Mouse (Mus musculus): Measurements from ENCODE around the gene Cnmd. TPM values are rescaled to one million over a fixed set of nuclear protein-coding genes. Genes with fewer than 3 reads are reported as not detected.

Cnmd gene
- total and polyA plus RNA-seq, 3 experiments, result not detected

DNA sequence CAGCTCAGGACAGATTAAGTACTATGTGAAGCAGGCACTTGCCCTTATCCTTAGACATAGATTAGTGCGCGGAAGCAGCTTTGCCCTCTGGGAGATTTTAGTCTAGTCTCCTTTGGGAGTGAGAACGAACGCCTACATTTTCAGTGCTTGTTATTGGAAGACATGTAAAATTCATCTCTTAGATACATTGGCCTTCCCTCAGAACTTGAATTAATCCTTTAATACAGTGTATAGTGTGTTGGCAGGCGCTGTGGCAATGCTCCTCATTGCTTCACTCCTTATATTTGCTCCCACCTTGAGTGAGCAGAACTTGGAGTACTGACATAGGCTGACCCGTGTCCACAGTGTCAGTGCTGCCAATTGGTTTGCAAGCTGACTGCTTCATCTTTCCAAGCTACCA lies 53.7 kb downstream of the Cnmd start:
- H3K36me3 ChIP-seq (ENCODE audit: control insufficient read depth in 1 of 2, insufficient read depth in 2 of 2, low read length in 2 of 2), result peaks cover 0 to 70% of the 10 kb centered on the region in 2 experiments; a peak in 2 of 4 replicates
- H3K4me3 ChIP-seq (ENCODE audit: control insufficient read depth in 1 of 2, insufficient read depth in 1 of 2, low read depth in 2 of 2, low read length in 2 of 2), result no peak overlapping the region
- no peak overlapping the region for H3K27ac ChIP-seq (ENCODE audit: control insufficient read depth, low read depth, low read length)
- no peak for TF ChIP-seq TCF12 (IDR thresholded peaks at IDR 0.05; ENCODE audit: low read depth, low read length)
- DNase-seq (ENCODE audit: low read depth, low spot score), result no peak
- H3K4me1 ChIP-seq (ENCODE audit: control insufficient read depth in 1 of 2, insufficient read depth in 2 of 2, low read length in 2 of 2), result no peaks in the 10 kb centered on the region
- H3K9me3 ChIP-seq (replicated peaks; ENCODE audit: insufficient read depth, low read length), result no peaks in the 10 kb centered on the region
- H3K27me3 ChIP-seq (ENCODE audit: control insufficient read depth in 1 of 2, insufficient read depth in 2 of 2, low read length in 2 of 2), result no peaks in the 10 kb centered on the region
- no peaks in the 10 kb centered on the region for H3K79me2 ChIP-seq (ENCODE audit: control insufficient read depth, insufficient read depth, low read length, poor library complexity)
- no peak overlapping the region for H3K9ac ChIP-seq (ENCODE audit: control insufficient read depth, low read depth, low read length, poor library complexity, severe bottlenecking)

DNA sequence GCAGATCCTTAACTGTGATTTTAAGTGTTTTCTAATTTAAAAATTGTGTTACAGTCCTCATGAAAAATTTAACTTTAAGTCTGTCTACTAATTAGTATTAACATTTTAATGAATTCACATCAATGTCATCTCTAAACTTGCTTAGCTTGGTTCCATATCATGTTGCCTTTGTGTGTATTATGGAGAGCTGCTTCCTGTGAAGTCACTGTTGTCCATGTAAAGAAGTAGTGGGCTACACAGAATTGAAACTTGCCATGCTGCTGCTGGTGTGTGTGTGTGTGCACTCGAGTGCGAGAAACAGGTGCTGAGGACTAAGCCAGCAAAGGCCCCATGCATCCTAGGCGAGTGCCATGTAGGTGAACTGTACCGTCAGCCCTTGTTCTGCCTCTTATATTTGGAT lies 54.6 kb downstream of the Cnmd start:
- no peak overlapping the region for H3K4me3 ChIP-seq (ENCODE audit: control insufficient read depth in 1 of 2, insufficient read depth in 1 of 2, low read depth in 2 of 2, low read length in 2 of 2)
- H3K9ac ChIP-seq (ENCODE audit: control insufficient read depth, low read depth, low read length, poor library complexity, severe bottlenecking), result no peak overlapping the region
- H3K36me3 ChIP-seq (ENCODE audit: control insufficient read depth in 1 of 2, insufficient read depth in 2 of 2, low read length in 2 of 2), result peaks cover 2 to 68% of the 10 kb centered on the region in 2 experiments; a peak in 3 of 4 replicates
- DNase-seq (ENCODE audit: low read depth, low spot score), result no peak
- H3K27ac ChIP-seq (ENCODE audit: control insufficient read depth, low read depth, low read length), result no peak overlapping the region
- no peaks in the 10 kb centered on the region for H3K79me2 ChIP-seq (ENCODE audit: control insufficient read depth, insufficient read depth, low read length, poor library complexity)
- H3K4me1 ChIP-seq (ENCODE audit: control insufficient read depth in 1 of 2, insufficient read depth in 2 of 2, low read length in 2 of 2), result no peaks in the 10 kb centered on the region
- H3K9me3 ChIP-seq (replicated peaks; ENCODE audit: insufficient read depth, low read length), result no peaks in the 10 kb centered on the region
- TF ChIP-seq NRF1 (IDR thresholded peaks at IDR 0.05; ENCODE audit: insufficient read depth, low read depth, low read length, poor library complexity, severe bottlenecking) (no peak), UBTF (IDR thresholded peaks at IDR 0.05; ENCODE audit: borderline replicate concordance, insufficient read depth, low read depth, low read length) (no peak), USF1 (IDR thresholded peaks at IDR 0.05; ENCODE audit: low read depth, low read length) (no peak), SIN3A (IDR thresholded peaks at IDR 0.05; ENCODE audit: low read length) (no peak), USF2 (IDR thresholded peaks at IDR 0.05; ENCODE audit: borderline replicate concordance in 1 of 2, insufficient read depth in 1 of 2, low read depth in 1 of 2, low read length in 2 of 2) (no peak), SMC3 (IDR thresholded peaks at IDR 0.05; ENCODE audit: low read depth, low read length) (no peak), GABPA (IDR thresholded peaks at IDR 0.05; ENCODE audit: low read depth, low read length) (no peak), CHD2 (IDR thresholded peaks at IDR 0.05; ENCODE audit: low read length) (no peak), ZKSCAN1 (IDR thresholded peaks at IDR 0.05; ENCODE audit: low read depth, low read length) (no peak), MYB (IDR thresholded peaks at IDR 0.05; ENCODE audit: low read depth, low read length) (no peak), NELFE (IDR thresholded peaks at IDR 0.05; ENCODE audit: low read depth, low read length) (no peak), CTCF (IDR thresholded peaks at IDR 0.05 in 2 of 3, conservative IDR thresholded peaks at IDR 0.05 in 1 of 3; ENCODE audit: control insufficient read depth in 1 of 3, insufficient read depth in 1 of 3, low read depth in 2 of 3, low read length in 3 of 3, poor library complexity in 1 of 3, severe bottlenecking in 1 of 3) (no peak), POLR2AphosphoS5 (IDR thresholded peaks at IDR 0.05; ENCODE audit: borderline replicate concordance, low read depth, low read length) (no peak), RAD21 (IDR thresholded peaks at IDR 0.05; ENCODE audit: low read depth, low read length) (no peak), ETS1 (IDR thresholded peaks at IDR 0.05; ENCODE audit: low read depth, low read length) (no peak), ZNF384 (IDR thresholded peaks at IDR 0.05; ENCODE audit: low read depth, low read length) (no peak), RCOR1 (IDR thresholded peaks at IDR 0.05; ENCODE audit: low read depth, low read length) (no peak), TCF12 (IDR thresholded peaks at IDR 0.05; ENCODE audit: low read depth, low read length) (no peak), TAL1 (IDR thresholded peaks at IDR 0.05; ENCODE audit: low read length) (no peak)
- no peaks in the 10 kb centered on the region for H3K27me3 ChIP-seq (ENCODE audit: control insufficient read depth in 1 of 2, insufficient read depth in 2 of 2, low read length in 2 of 2)
